In genomic region chr2:132262175-132262574, GRCm38 (mm10) we compare ENCODE assay signal across 9 mouse cellular contexts. TPM values are rescaled to one million over a fixed set of nuclear protein-coding genes. Genes with fewer than 3 reads are reported as not detected.
DNase-seq lines count a peak whose midpoint lies in the region; ATAC-seq and TF ChIP-seq lines count a peak whose summit lies in the region.
"Had no signal": no experiment of that assay in that cellular context is flagged by ENCODE, and none has a peak within 500 bp of the region (broad histone marks: within the 10 kb centered on the region; RNA-seq: fewer than 3 reads in every experiment).

No protein-coding gene starts in this region.

- TF ChIP-seq EP300 in liver, embryonic 14.5 days (IDR thresholded peaks at IDR 0.05; ENCODE audit: low read depth), result no peak

- in situ Hi-C loops in ES-E14 (cut with MboI; ENCODE audit: low sequenced_read_pairs in 2 of 2, unreplicated experiment in 2 of 2), result no loop called here

- H3K4me2 ChIP-seq in liver, embryonic 11.5 days, result peak overlapping the region; percentile 71
- H3K4me2 ChIP-seq in liver, embryonic 14.5 days (ENCODE audit: low read depth), result peak overlapping the region; percentile 74

- no peak overlapping the region for H3K27ac ChIP-seq in liver, embryonic 11.5 days (ENCODE audit: low read depth, low read length)
- no peak overlapping the region; the same call in 1 of the 2 replicates for H3K27ac ChIP-seq in ES-E14 (ENCODE audit: insufficient read depth, low read depth, low read length, poor library complexity, severe bottlenecking)
- no peak overlapping the region for H3K27ac ChIP-seq in liver, embryonic 14.5 days
- H3K27ac ChIP-seq: left cerebral cortex, adult 2 months had no signal

- H3K27me3 ChIP-seq in erythroblast, embryonic 14.5 days (ENCODE audit: control insufficient read depth), result no peaks in the 10 kb centered on the region
- no peaks in the 10 kb centered on the region for H3K27me3 ChIP-seq in liver, embryonic 11.5 days (replicated peaks; ENCODE audit: control insufficient read depth, insufficient read depth, low read length)
- no peaks in the 10 kb centered on the region for H3K27me3 ChIP-seq in liver, embryonic 14.5 days (ENCODE audit: control insufficient read depth, insufficient read depth, low read length)

- peak overlapping the region; percentile 97 for H3K4me3 ChIP-seq in erythroblast, embryonic 14.5 days (replicated peaks)
- H3K4me3 ChIP-seq in liver, embryonic 11.5 days (ENCODE audit: low read depth, low read length), result no peak overlapping the region
- H3K4me3 ChIP-seq in ES-E14 (ENCODE audit: insufficient read depth in 1 of 2, low read depth in 1 of 2, low read length in 2 of 2, poor library complexity in 1 of 2, severe bottlenecking in 1 of 2), result peak overlapping the region; percentile 55 to 62; a peak in 2 of 4 replicates
- no peak overlapping the region for H3K4me3 ChIP-seq in liver, embryonic 14.5 days (ENCODE audit: insufficient read depth in 1 of 2, low read depth in 2 of 2, low read length in 2 of 2)

- H3K36me3 ChIP-seq in erythroblast, embryonic 14.5 days (ENCODE audit: control insufficient read depth), result peaks cover 15% of the 10 kb centered on the region
- H3K36me3 ChIP-seq in liver, embryonic 11.5 days (ENCODE audit: control insufficient read depth, insufficient read depth, low read length), result no peaks in the 10 kb centered on the region
- no peaks in the 10 kb centered on the region for H3K36me3 ChIP-seq in ES-E14 (ENCODE audit: control insufficient read depth, insufficient read depth, low read length, poor library complexity, severe bottlenecking)
- no peaks in the 10 kb centered on the region for H3K36me3 ChIP-seq in liver, embryonic 14.5 days (replicated peaks; ENCODE audit: control insufficient read depth, insufficient read depth, low read depth)

- no peak for ATAC-seq in erythroblast, adult 5-6 weeks (replicated peaks; ENCODE audit: low FRiP score, poor library complexity, severe bottlenecking)
- no peak for ATAC-seq in liver, embryonic 11.5 days (replicated peaks; ENCODE audit: low FRiP score)
- no peak for ATAC-seq in liver, embryonic 14.5 days (ENCODE audit: insufficient read depth)
- no peak for ATAC-seq in megakaryocyte progenitor cell, adult 5-6 weeks (replicated peaks; ENCODE audit: poor library complexity)

- H3K9ac ChIP-seq in liver, embryonic 11.5 days (ENCODE audit: low read depth, low read length), result no peak overlapping the region
- H3K9ac ChIP-seq in ES-E14 (ENCODE audit: insufficient read depth, low read depth, low read length, poor library complexity, severe bottlenecking), result no peak overlapping the region
- no peak overlapping the region for H3K9ac ChIP-seq in liver, embryonic 14.5 days (replicated peaks)

- no peak for TF ChIP-seq CTCF in liver, embryonic 14.5 days (IDR thresholded peaks at IDR 0.05; ENCODE audit: low read depth)

- peaks cover 43% of the 10 kb centered on the region for H3K4me1 ChIP-seq in erythroblast, embryonic 14.5 days (ENCODE audit: control insufficient read depth)
- H3K4me1 ChIP-seq in liver, embryonic 11.5 days (replicated peaks; ENCODE audit: control insufficient read depth, insufficient read depth, low read length), result peaks cover 8% of the 10 kb centered on the region
- H3K4me1 ChIP-seq in ES-E14 (ENCODE audit: control insufficient read depth in 2 of 2, insufficient read depth in 2 of 2, low read length in 2 of 2, poor library complexity in 1 of 2), result peaks cover 2 to 4% of the 10 kb centered on the region in 2 experiments
- H3K4me1 ChIP-seq in liver, embryonic 14.5 days (replicated peaks; ENCODE audit: control insufficient read depth in 2 of 2, insufficient read depth in 2 of 2, low read length in 1 of 2), result peaks cover 9 to 20% of the 10 kb centered on the region in 2 experiments; a peak in 3 of 4 replicates

- DNase-seq in liver, embryonic 11.5 days (ENCODE audit: low spot score), result no peak
- DNase-seq in liver (no peak), ES-E14 (ENCODE audit: low read depth, low spot score) (no peak), MN1 (ENCODE audit: low spot score) (no peak)
- DNase-seq in liver, embryonic 14.5 days (ENCODE audit: low read depth in 3 of 3, low spot score in 3 of 3), result no peak

- no peaks in the 10 kb centered on the region for H3K9me3 ChIP-seq in erythroblast, embryonic 14.5 days (ENCODE audit: control insufficient read depth, low read length)
- no peaks in the 10 kb centered on the region for H3K9me3 ChIP-seq in liver, embryonic 11.5 days (ENCODE audit: control insufficient read depth, low read length)
- no peaks in the 10 kb centered on the region for H3K9me3 ChIP-seq in ES-E14 (ENCODE audit: control insufficient read depth, insufficient read depth, low read depth, low read length)
- H3K9me3 ChIP-seq in liver, embryonic 14.5 days (ENCODE audit: control insufficient read depth, low read length), result no peaks in the 10 kb centered on the region

- WGBS in liver, embryonic 11.5 days, result 71% methylated on average over 6 of the region's 6 CpGs
- 59% methylated on average over 6 of the region's 6 CpGs for WGBS in liver, embryonic 14.5 days (ENCODE audit: insufficient replicate concordance)

TF ChIP-seq in ES-E14, 5 proteins besides CTCF, POLR2A, EP300 and RAD21:
- TF ChIP-seq HCFC1 (IDR thresholded peaks at IDR 0.05; ENCODE audit: borderline replicate concordance, insufficient read depth, low read length), result no peak
- peak; percentile 28; the same call in 1 of the 2 replicates for TF ChIP-seq ZNF384 (IDR thresholded peaks at IDR 0.05; ENCODE audit: low read depth, low read length)

RNA-seq across cellular contexts. Expression of gene Cds2, which starts 0.8 kb away (rescaled TPM):
- polyA plus RNA-seq in erythroblast, embryonic 14.5 days (2012), result 0.64 and 0.71 TPM in 2 replicates
- 5.4 and 6.1 TPM in 2 replicates for total RNA-seq in erythroblast, adult 5-6 weeks (2015; ENCODE audit: low replicate concordance)
- 6.0 and 7.9 TPM in 2 replicates for total RNA-seq in erythroblast, adult 5-6 weeks (2017; ENCODE audit: low replicate concordance)
- polyA plus RNA-seq in liver, embryonic 11.5 days (2014; fragmentation: Nextera tagmentation; extraction: Ambion mirVana), result 12.9 and 19.0 TPM in 2 replicates
- total RNA-seq in ES-E14 (2012; rRNA removed), result 73.9 and 160 TPM in 2 replicates
- 4.6 TPM in 2 replicates for polyA plus RNA-seq in liver, embryonic 14.5 days (2012; rRNA removed)
- polyA plus RNA-seq in liver, embryonic 14.5 days (2014; fragmentation: Nextera tagmentation; extraction: Ambion mirVana), result 8.8 and 10.1 TPM in 2 replicates
- total RNA-seq in megakaryocyte progenitor cell, adult 5-6 weeks (2015), result 6.9 and 9.3 TPM in 2 replicates
- total RNA-seq in megakaryocyte progenitor cell, adult 5-6 weeks (2017), result 8.6 and 10.5 TPM in 2 replicates

RNA-seq across cellular contexts. Expression of gene Pcna, which starts 9.1 kb away (rescaled TPM):
- polyA plus RNA-seq in erythroblast, embryonic 14.5 days (2012), result 11.3 and 19.1 TPM in 2 replicates
- total RNA-seq in erythroblast, adult 5-6 weeks (2015; ENCODE audit: low replicate concordance), result 310 and 324 TPM in 2 replicates
- total RNA-seq in erythroblast, adult 5-6 weeks (2017; ENCODE audit: low replicate concordance), result 228 and 255 TPM in 2 replicates
- 415 and 419 TPM in 2 replicates for polyA plus RNA-seq in liver, embryonic 11.5 days (2014; fragmentation: Nextera tagmentation; extraction: Ambion mirVana)
- 296 and 370 TPM in 2 replicates for total RNA-seq in ES-E14 (2012; rRNA removed)
- polyA plus RNA-seq in liver, embryonic 14.5 days (2012; rRNA removed), result 355 and 391 TPM in 2 replicates
- 356 and 377 TPM in 2 replicates for polyA plus RNA-seq in liver, embryonic 14.5 days (2014; fragmentation: Nextera tagmentation; extraction: Ambion mirVana)
- total RNA-seq in megakaryocyte progenitor cell, adult 5-6 weeks (2015), result 782 and 829 TPM in 2 replicates
- 543 and 606 TPM in 2 replicates for total RNA-seq in megakaryocyte progenitor cell, adult 5-6 weeks (2017)

RNA-seq across cellular contexts. Expression of gene Tmem230, which starts 14.6 kb away (rescaled TPM):
- polyA plus RNA-seq in erythroblast, embryonic 14.5 days (2012), result 1.6 and 1.9 TPM in 2 replicates
- 21.3 and 27.4 TPM in 2 replicates for total RNA-seq in erythroblast, adult 5-6 weeks (2015; ENCODE audit: low replicate concordance)
- total RNA-seq in erythroblast, adult 5-6 weeks (2017; ENCODE audit: low replicate concordance), result 9.9 and 13.3 TPM in 2 replicates
- 37.9 and 38.2 TPM in 2 replicates for polyA plus RNA-seq in liver, embryonic 11.5 days (2014; fragmentation: Nextera tagmentation; extraction: Ambion mirVana)
- total RNA-seq in ES-E14 (2012; rRNA removed), result 31.8 and 36.0 TPM in 2 replicates
- 9.0 and 11.8 TPM in 2 replicates for polyA plus RNA-seq in liver, embryonic 14.5 days (2012; rRNA removed)
- polyA plus RNA-seq in liver, embryonic 14.5 days (2014; fragmentation: Nextera tagmentation; extraction: Ambion mirVana), result 15.2 and 15.7 TPM in 2 replicates
- 60.6 and 64.6 TPM in 2 replicates for total RNA-seq in megakaryocyte progenitor cell, adult 5-6 weeks (2015)
- 17.2 and 23.0 TPM in 2 replicates for total RNA-seq in megakaryocyte progenitor cell, adult 5-6 weeks (2017)

Comparison
In these comparisons a context has a peak if more than half of its experiments do, and no peak if none do; other contexts are left out.
1. H3K4me3 ChIP-seq: peak in erythroblast, embryonic 14.5 days (single experiment) and ES-E14 (2 of 2); none in liver, embryonic 11.5 days (single experiment) and liver, embryonic 14.5 days (0 of 2).